Mouse (Mus musculus) midbrain, embryonic 10.5 days (tissue): Measurements from ENCODE around the gene 9130204L05Rik. TPM values are rescaled to one million over a fixed set of nuclear protein-coding genes. Genes with fewer than 3 reads are reported as not detected.

Source experiments
- DNase-seq: peaks from one replicate; pipeline ENCODE4 v3.0.0-alpha.2; 2017; ENCODE audit warnings: low spot score
- H3K27ac ChIP-seq: fragments of 300-500 bp; sonication (generic); replicated peaks from 2 replicates; pipeline ENCODE4 v1.5.1; 2016; ENCODE audit warnings: mild to moderate bottlenecking
- H3K27me3 ChIP-seq: fragments of 300-500 bp; sonication (generic); 2 replicates; pipeline ENCODE4 v1.6.1; 2016; ENCODE audit warnings: low read depth, mild to moderate bottlenecking; ENCODE audit not compliant: poor library complexity, severe bottlenecking
- H3K36me3 ChIP-seq: fragments of 300-500 bp; sonication (generic); 2 replicates; pipeline ENCODE4 v1.6.1; 2016; ENCODE audit warnings: mild to moderate bottlenecking, moderate library complexity
- H3K4me1 ChIP-seq: fragments of 300-500 bp; sonication (generic); 2 replicates; pipeline ENCODE4 v1.6.1; 2016
- H3K4me3 ChIP-seq: fragments of 300-500 bp; sonication (generic); 2 replicates; pipeline ENCODE4 v1.5.1; 2016; ENCODE audit warnings: mild to moderate bottlenecking, moderate library complexity
- H3K9me3 ChIP-seq: fragments of 300-500 bp; sonication (generic); replicated peaks from 2 replicates; pipeline ENCODE4 v1.6.1; 2016; ENCODE audit warnings: mild to moderate bottlenecking
- WGBS: fragments of 180-500 bp; shearing (Covaris S2); methylation state at CpG from one replicate; pipeline ENCODE4 v1.1.7; 2016; 5-methylcytosine and 5-hydroxymethylcytosine counted together
- polyA plus RNA-seq: library from polyadenylated mRNA; unstranded; fragments of >200 nt; fragmentation: Nextera tagmentation; extraction: Ambion mirVana; gene quantifications from 2 replicates; pipeline ENCODE4 v1.2.1, GENCODE M21; 2016

9130204L05Rik gene
- polyA plus RNA-seq: not detected in 2 replicates

DNA sequence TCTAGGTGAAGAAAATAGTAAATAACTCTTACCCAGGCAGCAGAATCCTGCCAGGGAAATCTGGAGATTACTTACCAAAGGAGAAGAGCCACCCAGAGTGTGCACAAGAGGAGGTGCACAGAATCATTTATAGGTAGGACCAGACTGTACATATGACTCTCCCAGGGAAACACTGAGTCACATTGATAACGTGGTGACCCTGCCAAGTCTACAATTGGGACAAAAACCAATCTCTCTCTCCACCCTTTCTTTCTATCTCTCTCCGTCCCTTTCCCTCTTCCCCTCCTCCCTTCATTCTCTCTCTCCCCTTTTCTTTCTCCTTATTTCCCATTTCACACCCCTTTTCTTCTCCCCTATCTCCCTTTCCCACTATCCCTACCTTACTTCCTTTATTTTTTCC is at the start of gene 9130204L05Rik:
Gene 9130204L05Rik, minus strand, starts transcription at position 101 of the 400 bp plus-strand sequence.
- 66% methylated on average over 2 of the region's 2 CpGs for WGBS
- no peaks in the 10 kb centered on the region for H3K4me1 ChIP-seq
- H3K27ac ChIP-seq: no peak within 1 kb of the TSS
- H3K27me3 ChIP-seq: no peaks in the 10 kb centered on the region
- no peak for DNase-seq
- H3K9me3 ChIP-seq: peaks cover 24% of the 10 kb centered on the region
- no peaks in the 10 kb centered on the region for H3K36me3 ChIP-seq
- no peak within 1 kb of the TSS for H3K4me3 ChIP-seq

GRCm38 (mm10) chr3:91108696-91109095 is 18.1 kb upstream of the 9130204L05Rik start:
- no peaks in the 10 kb centered on the region for H3K36me3 ChIP-seq
- no peaks in the 10 kb centered on the region for H3K27me3 ChIP-seq
- no peak for DNase-seq
- H3K9me3 ChIP-seq: peaks cover 21% of the 10 kb centered on the region
- no peak overlapping the region for H3K27ac ChIP-seq
- H3K4me1 ChIP-seq: no peaks in the 10 kb centered on the region
- H3K4me3 ChIP-seq: no peak overlapping the region

GRCm38 (mm10) chr3:91059211-91059610 is 31.4 kb downstream of the 9130204L05Rik start:
- DNase-seq: no peak
- Histone ChIP-seq H3K36me3 (no peaks in the 10 kb centered on the region), H3K9me3 (peaks cover 24% of the 10 kb centered on the region), H3K27ac (no peak overlapping the region), H3K4me1 (no peaks in the 10 kb centered on the region), H3K4me3 (no peak overlapping the region), H3K27me3 (no peaks in the 10 kb centered on the region)
- WGBS: 10% methylated on average over 1 of the region's 1 CpGs

DNA sequence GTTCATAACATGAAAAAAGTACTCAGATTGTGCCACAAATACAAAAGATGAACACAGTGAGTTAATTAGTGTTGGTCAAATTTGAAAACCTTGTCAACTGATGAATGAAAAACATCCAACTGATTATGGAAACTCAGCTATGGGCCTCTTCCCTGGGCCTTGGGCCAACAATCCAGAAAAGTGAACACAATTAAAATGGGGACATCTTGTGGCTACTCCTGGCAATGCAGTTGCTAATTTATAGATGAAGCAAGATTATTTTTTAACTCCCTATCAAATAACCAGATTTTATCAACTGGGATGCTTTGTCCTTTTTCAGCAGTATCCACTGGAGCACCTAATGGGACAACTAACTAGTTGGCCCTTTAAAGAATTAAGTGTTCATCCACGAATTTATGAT is 37.9 kb downstream of the 9130204L05Rik start:
- H3K36me3 ChIP-seq: no peaks in the 10 kb centered on the region
- no peaks in the 10 kb centered on the region for H3K27me3 ChIP-seq
- no peaks in the 10 kb centered on the region for H3K4me1 ChIP-seq
- H3K27ac ChIP-seq: no peak overlapping the region
- H3K9me3 ChIP-seq: peaks cover 15% of the 10 kb centered on the region
- DNase-seq: no peak
- no peak overlapping the region for H3K4me3 ChIP-seq
- WGBS: 21% methylated on average over 1 of the region's 1 CpGs
